Mouse (Mus musculus): ENCODE results near the gene Cnbp.

Cnbp gene

DNA sequence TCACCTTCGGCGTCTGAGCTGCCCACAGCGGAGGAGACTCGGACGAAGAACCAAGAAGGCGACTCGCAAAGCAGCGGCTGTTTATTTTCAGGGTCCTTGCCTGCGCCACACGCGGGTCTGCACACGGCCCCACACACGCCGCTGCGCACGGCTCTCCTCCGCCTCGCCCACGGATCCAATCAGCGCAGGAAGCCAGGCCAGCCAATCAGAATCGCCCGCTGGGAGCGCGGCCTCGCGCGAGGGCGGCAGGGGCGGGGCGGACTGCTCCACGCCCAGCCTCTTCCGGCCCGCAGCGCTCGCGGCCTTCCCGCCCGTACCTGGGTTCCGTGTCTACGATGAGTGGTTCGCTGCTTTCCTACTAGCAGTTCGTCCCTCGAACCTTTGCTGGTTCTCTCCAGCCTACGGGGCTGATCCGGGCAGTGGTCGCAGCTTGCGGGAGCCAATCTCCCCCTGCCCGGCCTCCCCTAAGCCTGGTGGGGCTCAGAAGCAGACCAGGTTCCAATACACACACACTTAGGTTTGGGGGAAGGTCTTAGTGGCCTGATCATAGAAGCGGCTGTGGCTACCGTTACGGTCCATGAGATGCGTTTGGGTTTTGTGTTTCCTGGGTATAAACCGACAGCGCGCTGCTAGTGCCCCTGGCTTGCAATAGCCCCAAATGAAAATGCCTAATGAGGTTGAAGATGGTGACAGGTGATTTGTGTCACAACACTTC lies at the start of gene Cnbp:
Cnbp (minus strand) TSS at position 207 of the 715 bp plus-strand sequence.
- peak; percentile 97 to 99 for DNase-seq

DNA sequence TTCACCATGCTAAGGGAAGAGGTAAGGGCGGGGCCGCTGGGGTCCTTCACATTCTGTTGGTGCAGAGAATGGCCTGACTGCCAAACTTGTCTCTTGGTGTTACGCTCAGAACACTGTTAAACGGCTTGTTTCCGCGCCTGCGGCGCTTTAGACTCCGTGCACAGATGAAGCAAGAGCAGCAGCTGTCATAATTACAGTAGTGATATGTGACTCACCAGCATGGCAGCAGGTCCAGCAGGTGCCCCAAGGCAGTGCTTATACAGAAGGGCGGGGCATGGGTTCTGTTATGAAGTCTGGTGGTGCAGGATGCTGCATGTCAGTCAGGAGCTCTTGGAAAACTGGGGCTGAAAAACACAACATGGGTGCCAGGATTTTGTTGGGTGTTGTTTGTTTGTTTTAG lies 47.1 kb upstream of the Cnbp start:
- DNase-seq = no peak

DNA sequence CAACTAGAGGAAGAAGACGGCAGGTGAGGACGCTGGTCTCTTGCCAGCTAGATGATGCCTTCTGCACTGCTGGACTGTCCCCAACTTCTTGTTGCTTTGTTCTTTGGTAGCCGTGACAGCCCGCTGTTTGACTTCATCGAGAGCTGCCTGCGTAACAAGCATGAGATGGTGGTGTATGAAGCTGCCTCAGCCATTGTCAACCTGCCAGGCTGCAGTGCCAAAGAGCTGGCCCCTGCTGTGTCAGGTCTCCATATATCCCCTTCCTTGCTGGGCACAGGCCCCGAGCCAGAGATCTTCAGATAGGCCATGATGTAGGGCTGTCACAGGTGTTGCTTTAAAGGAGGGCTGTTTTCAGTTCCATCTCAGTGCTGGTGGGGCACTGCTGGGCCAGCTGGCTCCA lies 43.0 kb upstream of the Cnbp start:
- peak; percentile 78 to 79 for DNase-seq

GRCm38 (mm10) chr6:87887594-87888233 lies 36.8 kb upstream of the Cnbp start, which contains the start of gene Copg1:
Copg1 (plus strand) TSS chr6:87887814.
- DNase-seq = peak; percentile 100

- no peak for DNase-seq
Measured at GRCm38 (mm10) chr6:87886721-87887120, 35.8 kb upstream of the Cnbp start.

GRCm38 (mm10) chr6:87882816-87883215 lies 31.9 kb upstream of the Cnbp start:
- no peak for DNase-seq

GRCm38 (mm10) chr6:87882221-87882620 lies 31.3 kb upstream of the Cnbp start:
- DNase-seq = no peak

DNA sequence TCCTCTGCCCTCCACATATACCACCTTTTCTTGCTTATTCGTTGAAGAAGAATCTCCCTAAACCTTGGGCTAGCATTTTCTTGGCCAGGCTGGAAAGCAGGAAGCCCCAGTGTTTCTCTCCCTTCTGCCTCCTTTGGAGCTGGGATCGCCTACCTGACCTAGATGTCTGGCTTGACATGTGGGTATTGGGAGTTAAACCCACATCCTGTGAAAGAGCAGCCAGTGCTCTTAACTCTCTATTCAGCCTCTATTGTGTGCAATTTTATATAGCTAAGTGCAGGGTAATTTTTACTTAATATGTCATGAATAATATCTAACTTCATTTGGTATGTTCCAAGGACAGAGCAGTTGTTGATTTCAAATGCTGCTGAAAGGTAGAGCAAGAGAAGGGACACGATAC lies 28.7 kb upstream of the Cnbp start:
- DNase-seq = no peak

DNA sequence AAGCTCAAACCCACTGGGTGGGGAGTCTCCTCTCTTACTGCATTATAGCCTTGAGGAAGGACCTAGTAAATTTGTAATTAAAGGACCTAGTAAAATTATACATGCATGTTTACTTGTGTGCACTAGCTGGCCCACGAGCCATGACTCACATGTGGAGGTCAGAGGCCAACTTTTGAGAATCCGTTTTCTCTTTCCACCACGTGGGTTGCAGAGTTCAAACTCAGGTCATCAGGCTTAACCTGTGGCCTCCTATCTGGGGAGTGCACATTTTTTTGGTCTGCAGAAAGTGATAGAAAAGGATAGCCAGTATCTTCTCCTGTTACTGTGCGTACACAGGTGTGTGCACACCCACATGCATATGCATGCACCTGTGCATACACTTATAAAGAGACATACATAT lies 28.1 kb upstream of the Cnbp start:
- DNase-seq = no peak

DNA sequence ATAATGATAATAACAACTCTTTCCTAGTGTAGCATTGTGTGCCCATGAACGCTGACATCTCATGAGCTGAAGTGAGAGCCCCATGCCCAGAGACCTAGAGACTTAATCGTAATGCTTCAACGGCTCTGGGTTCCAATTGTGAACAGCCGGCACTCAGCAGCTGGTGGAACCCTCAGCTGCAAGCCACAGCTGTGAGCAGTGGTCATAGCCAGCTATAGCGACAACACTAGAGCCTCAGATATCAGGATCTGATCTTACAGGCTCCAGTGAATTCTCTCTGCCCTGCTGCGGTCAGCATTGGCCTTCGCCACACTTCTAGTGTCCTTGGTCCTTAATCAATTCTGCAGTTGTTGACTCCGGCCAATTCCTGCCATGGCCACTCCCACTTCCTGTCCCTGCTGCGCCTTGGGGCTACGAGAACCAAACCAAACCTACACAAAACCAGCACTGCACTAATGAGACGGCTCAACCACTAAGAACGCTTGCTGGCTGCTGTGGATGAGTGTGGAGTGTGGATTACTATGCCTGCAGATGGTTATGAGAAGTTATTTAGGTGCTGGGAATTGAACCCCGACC lies 25.2 kb upstream of the Cnbp start:
- no peak for DNase-seq

- no peak for DNase-seq
Measured at GRCm38 (mm10) chr6:87875562-87875961, 24.7 kb upstream of the Cnbp start.

- no peak for DNase-seq
Measured at GRCm38 (mm10) chr6:87875083-87875482, 24.2 kb upstream of the Cnbp start.

DNA sequence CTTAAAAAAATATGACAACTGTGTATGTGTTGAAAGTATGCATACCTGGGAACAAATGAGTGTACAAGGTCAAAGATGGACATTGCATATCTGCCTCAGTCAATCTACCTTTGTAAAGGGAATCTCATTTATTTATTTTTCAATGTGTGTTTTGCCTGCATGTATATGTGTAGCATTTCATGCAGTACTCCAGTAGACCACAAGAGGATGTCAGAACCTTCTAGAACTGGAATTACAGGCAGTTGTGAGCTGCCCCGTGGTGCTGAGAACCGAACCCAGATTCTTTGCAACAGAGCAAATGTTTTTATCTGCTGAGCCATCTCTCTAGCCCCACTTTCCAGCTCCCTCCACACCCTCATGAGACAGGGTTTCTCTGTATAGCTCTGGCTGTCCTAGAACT lies 23.1 kb upstream of the Cnbp start:
- DNase-seq = no peak

DNA sequence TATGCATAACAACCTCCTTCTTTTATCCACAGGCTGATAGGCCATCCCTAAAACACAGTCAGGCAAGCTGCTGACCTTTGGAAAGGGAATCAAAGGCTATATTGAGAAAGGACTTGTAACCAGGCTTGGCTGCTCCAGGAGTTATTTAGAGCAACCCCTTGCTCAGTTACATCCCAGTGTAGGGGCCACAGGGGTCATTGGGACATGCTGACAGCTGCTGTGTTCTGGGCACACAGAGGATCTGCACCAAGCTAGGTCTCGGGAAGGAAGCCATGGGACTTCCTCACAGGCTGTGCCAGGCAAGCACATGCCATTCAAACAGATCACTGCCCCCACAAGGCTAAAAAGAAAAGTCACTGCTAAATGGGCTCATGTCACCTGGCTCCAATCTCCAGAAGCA lies 22.2 kb upstream of the Cnbp start:
- DNase-seq = no peak

GRCm38 (mm10) chr6:87871240-87871639 lies 20.3 kb upstream of the Cnbp start:
- DNase-seq = no peak

GRCm38 (mm10) chr6:87870440-87870839 lies 19.5 kb upstream of the Cnbp start:
- no peak for DNase-seq

DNA sequence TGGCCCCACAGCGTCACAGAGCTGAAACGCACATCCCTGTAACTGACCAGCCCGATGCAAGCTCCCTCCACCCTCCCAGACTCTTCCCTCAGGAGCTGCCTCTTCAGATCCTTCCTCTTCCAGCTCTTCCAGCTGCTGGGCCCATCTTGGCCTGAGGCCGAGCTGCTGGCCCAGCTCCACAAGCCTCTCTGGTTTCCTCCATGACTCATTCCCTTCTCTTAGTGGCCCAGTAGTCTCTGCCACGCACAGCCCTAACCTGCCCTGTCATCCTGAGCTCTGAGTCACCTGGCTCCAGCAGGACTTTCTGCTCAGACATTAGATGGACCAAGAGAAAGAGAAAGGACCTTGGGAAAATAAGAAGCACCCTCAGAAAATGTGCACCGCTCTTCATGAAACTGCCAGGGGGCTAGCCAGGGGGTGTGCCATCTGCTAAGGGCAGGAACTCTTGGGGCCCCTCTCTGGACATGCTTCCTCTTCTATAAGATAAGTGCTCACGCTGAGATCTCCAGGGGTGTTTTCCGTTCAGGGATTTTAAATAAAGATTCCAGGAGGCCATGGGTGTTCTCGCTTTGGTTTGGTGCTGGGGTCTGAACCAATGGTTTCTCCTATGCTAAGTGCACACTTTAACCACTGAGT lies 18.1 kb upstream of the Cnbp start:
- no peak for DNase-seq

- DNase-seq = no peak
Measured at GRCm38 (mm10) chr6:87867256-87867655, 16.4 kb upstream of the Cnbp start.

DNA sequence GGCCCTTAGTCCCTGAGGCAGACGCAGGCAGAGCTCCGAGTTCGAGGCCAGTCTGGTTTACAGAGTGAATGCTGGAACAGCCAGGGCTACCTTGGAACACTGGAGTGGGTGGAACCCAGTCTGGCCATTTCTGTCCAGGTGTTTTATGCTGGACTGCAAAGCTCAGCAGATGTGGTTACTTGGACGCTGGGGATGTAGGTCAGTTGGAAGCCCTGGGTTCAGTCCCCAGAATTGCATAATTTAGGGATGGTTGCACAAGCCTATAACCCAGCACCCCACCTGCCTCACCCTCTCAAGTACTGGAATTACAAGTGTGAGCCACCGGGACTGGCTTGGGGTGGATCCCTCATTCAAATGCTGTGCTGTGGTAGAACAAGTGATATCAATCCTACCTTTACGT lies 15.3 kb upstream of the Cnbp start:
- no peak for DNase-seq

DNA sequence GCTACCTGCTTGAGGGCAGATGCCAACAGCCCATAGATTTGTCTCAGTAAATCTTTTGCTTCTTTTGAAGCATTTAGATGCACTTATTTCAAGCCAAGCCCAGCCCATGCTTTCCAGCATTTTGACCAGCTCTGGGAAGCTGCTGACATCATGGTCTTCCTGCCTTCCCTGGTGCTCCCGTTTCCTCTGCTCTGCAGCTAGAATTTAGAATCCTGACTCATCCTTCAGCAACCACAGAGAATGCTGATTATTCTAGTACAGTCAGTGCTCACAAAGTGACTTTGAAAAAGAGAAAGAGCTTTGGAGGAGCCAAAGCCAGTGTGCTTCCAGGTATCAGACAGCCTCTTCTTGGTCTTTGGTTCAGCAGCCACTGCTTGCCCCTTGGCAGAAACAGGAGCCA lies 6.2 kb upstream of the Cnbp start:
- no peak for DNase-seq

DNA sequence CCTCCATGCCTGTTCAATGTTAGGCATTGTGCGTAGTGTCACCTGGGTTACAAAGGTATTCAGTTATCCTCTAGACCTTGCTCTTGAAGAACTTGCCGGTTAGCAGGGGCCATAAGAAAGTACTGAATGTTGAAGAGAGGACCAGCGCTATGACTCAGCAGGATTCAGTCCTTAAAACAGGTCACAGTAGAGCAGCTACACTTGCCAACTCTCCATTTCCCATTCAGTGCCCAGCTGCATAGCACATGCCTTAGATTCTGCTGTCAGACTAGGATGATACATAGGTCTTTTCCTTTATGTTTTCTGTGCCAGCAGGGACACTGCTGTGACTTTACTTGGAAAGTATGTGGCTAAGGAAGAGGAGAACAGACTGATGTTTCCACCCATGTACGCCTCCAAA lies 2.5 kb upstream of the Cnbp start:
- no peak for DNase-seq

DNA sequence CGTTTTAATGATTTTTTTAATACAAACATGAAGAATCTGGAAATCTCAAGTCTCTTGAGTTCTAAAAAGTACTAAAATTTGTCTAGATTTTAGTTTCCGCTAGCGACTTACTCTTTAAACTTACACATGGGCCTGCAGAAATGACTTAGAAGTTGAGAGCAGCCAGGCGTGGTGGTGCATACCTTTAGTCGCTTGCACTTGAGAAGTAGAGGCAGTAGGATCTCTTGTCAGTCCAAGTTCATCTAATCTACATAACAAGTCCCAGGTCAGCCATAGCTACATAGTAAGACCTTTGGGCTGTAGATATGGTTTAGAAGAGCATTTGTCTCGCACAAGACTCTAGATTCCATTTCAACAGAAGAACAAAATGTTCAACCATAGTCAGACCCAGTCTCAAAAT lies 965 bp upstream of the Cnbp start:
- no peak for DNase-seq

DNA sequence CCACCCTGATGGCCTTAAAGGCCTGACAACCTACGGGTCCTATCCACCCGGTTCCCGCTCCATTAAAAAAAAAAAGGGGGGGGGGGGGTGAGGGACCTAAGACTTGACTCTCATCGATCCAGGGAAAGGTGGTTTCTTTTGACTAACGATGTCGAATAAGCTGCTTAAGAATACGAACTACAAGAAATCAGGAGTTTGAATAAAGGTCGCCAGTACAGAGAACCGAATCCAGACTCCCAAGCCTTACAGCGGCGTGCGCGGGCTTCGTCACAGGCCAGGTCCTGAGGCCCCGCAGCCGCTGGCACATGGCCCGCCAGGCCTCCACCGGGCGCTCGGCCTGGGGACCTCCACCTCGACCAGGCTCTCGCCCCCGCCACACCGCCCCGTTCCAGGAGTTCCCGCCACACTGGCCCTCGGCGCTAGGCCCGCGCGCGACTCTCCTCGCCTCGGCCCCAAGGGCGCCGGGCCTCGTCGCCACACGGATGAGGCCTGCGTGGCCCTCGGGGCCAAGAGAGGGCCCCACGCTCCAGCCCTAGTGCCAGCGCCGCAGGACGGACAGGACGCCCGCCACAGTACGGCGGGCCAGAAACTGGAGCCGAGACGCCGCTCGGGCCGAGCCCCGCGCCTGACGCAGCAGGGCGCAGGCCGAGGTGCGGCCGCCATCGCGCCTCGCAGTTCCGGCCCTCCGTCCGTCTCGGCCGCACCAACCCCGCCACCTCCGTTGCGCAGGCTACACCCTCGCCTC lies 579 bp downstream of the Cnbp start:
- DNase-seq = peak; percentile 60 to 67
